Mouse (Mus musculus) inflammation-experienced regulatory T-cells, adult 6 months (primary cell): ENCODE measurements at regions not wholly inside any gene's neighbourhood (a gene's known extent, or its start where the extent isn't known, plus 50 kb on each side); places are given as distances from the start of the nearest gene placed in this dataset.
A peak's percentile ranks its signal among the peaks of the same experiment; 100 is the strongest.

ENCODE experiments used
- ATAC-seq: one replicate; pipeline ENCODE4 v1.8.0; 2017

- ATAC-seq = no peak
These were observed 50.2 kb upstream of the Pdzd8 start for GRCm38 (mm10) chr19:59395739-59396138.

- ATAC-seq = no peak
These were observed 50.9 kb upstream of the Pdzd8 start for GRCm38 (mm10) chr19:59396506-59396905.

- ATAC-seq = no peak
These were observed 54.4 kb upstream of the Pdzd8 start for GRCm38 (mm10) chr19:59399849-59400585.

- ATAC-seq = peak; percentile 38
These were observed 55.7 kb upstream of the Pdzd8 start for GRCm38 (mm10) chr19:59401304-59401703.

- no peak for ATAC-seq
These were observed 56.1 kb upstream of the Emx2 start for GRCm38 (mm10) chr19:59402097-59402496.

- ATAC-seq = no peak
These were observed 54.1 kb upstream of the Emx2 start for GRCm38 (mm10) chr19:59404082-59404481.

GRCm38 (mm10) chr19:59404766-59405165 lies 53.4 kb upstream of the Emx2 start:
- ATAC-seq = no peak

- no peak for ATAC-seq
These were observed 52.6 kb upstream of the Emx2 start for GRCm38 (mm10) chr19:59405616-59406015.

GRCm38 (mm10) chr19:59408094-59408493 lies 50.1 kb upstream of the Emx2 start:
- ATAC-seq = no peak
